Mouse (Mus musculus): ENCODE data around the gene Tnxb.
"Not testable (repeated sequence)": the region's sequence is repeated elsewhere in the genome, so short reads cannot be mapped to it uniquely, and the experiment has no call there.

DNA sequence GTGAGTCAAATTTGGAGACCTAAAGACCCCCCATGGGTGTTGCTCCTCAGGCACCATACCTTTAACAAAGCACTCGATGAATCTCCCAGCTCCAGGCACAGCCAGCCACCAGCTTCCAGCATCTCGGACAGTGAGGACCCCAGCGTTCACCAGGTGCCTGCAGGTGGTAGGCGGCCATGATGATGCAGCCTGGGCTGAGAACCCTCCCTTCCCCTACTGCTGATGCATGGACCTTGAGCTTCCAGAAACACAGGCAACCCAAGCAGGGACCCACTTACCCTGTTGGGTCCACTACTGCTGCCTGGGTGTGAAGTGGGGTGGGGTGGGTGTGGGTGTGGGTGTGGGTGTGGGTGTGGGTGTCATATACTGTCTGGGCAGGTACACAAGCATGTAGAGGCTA, 74.8 kb downstream of the Tnxb start:
- TF ChIP-seq CTCF (IDR thresholded peaks at IDR 0.05; ENCODE audit: low read depth, low read length); GATA2 (IDR thresholded peaks at IDR 0.05; ENCODE audit: borderline replicate concordance, low read depth, low read length); TAL1 (conservative IDR thresholded peaks at IDR 0.05; ENCODE audit: low read depth, low read length); POLR2AphosphoS5 (IDR thresholded peaks at IDR 0.05; ENCODE audit: insufficient replicate concordance, low read depth, low read length); GATA1 (IDR thresholded peaks at IDR 0.05; ENCODE audit: borderline replicate concordance, low read length): not testable (repeated sequence)

Data from G1E (cell line).